Comparison of ENCODE assay signal across 29 mouse cellular contexts in the genomic region with DNA sequence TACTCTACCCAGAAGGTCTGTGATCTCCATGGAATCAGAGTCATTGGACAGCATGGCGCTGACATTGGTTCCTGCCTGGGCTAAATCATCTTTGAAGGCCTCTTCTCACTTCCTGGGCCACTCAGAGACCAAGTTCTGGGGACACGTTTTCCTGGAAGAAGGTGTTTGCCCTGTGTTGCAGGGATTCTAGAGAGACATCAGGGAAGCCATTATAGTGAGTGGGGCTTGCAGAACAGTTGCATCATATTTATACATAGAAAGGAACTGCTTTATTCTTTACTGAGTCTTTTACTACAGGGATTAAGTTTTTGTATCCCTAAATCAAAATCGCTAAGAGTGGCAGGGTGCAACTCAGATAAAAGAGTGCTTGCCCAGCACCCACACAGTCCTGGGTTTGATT. TPM values are rescaled to one million over a fixed set of nuclear protein-coding genes. Genes with fewer than 3 reads are reported as not detected.
"Had no signal": no experiment of that assay in that cellular context is flagged by ENCODE, and none has a peak within 500 bp of the region (broad histone marks: within the 10 kb centered on the region; RNA-seq: fewer than 3 reads in every experiment).

No protein-coding gene starts in this region.

- H3K4me3 ChIP-seq: embryonic facial prominence, embryonic 10.5 days; embryonic facial prominence, embryonic 12.5 days; embryonic facial prominence, embryonic 13.5 days; embryonic facial prominence, embryonic 15.5 days; erythroblast, embryonic 14.5 days; forebrain, embryonic 10.5 days; forebrain, embryonic 12.5 days; forebrain, embryonic 13.5 days; forebrain, embryonic 15.5 days; gastrocnemius, adult 2 months; heart, adult 2 months had no signal

- H3K4me2 ChIP-seq: embryonic facial prominence, embryonic 12.5 days; embryonic facial prominence, embryonic 13.5 days; embryonic facial prominence, embryonic 15.5 days; forebrain, embryonic 12.5 days; forebrain, embryonic 13.5 days; forebrain, embryonic 15.5 days had no signal

- H3K27me3 ChIP-seq: embryonic facial prominence, embryonic 12.5 days; embryonic facial prominence, embryonic 13.5 days; embryonic facial prominence, embryonic 15.5 days; forebrain, embryonic 12.5 days; forebrain, embryonic 13.5 days; forebrain, embryonic 15.5 days had no signal

- H3K36me3 ChIP-seq: embryonic facial prominence, embryonic 10.5 days; embryonic facial prominence, embryonic 12.5 days; embryonic facial prominence, embryonic 13.5 days; embryonic facial prominence, embryonic 15.5 days; forebrain, embryonic 10.5 days; forebrain, embryonic 12.5 days; forebrain, embryonic 15.5 days had no signal

- DNase-seq: cerebellum, adult 2 months; cerebellum, adult 8-10 months; cerebellum, adult 9-10 months; cerebellum, adult 9-11 months; cerebellum, postnatal 10 days; cerebellum, postnatal 14 days; cerebellum, postnatal 25 days; cerebellum, postnatal 36 days; embryo, embryonic 11 days; forebrain, postnatal 0 days; gastrocnemius, adult 2 months; gastrocnemius, postnatal 10 days; gastrocnemius, postnatal 14 days; gastrocnemius, postnatal 25 days; gastrocnemius, postnatal 36 days; heart, adult 18-20 months; heart, adult 2 months had no signal

RNA-seq across cellular contexts. Expression of gene Siah3, which starts 37.1 kb away (rescaled TPM):
- total RNA-seq: gastrocnemius, adult 18-20 months; gastrocnemius, adult 2 months; gastrocnemius, postnatal 36 days; granulocyte monocyte progenitor cell, adult 5-6 weeks; heart, adult 18-20 months; heart, adult 2 months; heart, adult 8-10 months had no signal
